Mouse (Mus musculus) embryonic facial prominence, embryonic 13.5 days (tissue): ENCODE measurements at regions not wholly inside any gene's neighbourhood (a gene's known extent, or its start where the extent isn't known, plus 50 kb on each side); places are given as distances from the start of the nearest gene placed in this dataset.

Experiments
- ATAC-seq: fragments of 200-750 bp; cut with Nextera tagmentation; 2 replicates; pipeline ENCODE4 v1.8.0; 2017; ENCODE audit warnings: low read depth; ENCODE audit not compliant: insufficient number of reproducible peaks, insufficient read depth, low FRiP score, low TSS enrichment
- H3K27ac ChIP-seq: fragments of 300-500 bp; sonication (generic); 2 replicates; pipeline ENCODE4 v1.5.1; 2015; ENCODE audit warnings: moderate library complexity, mild to moderate bottlenecking, inconsistent platforms
- H3K27me3 ChIP-seq: fragments of 300-500 bp; sonication (generic); 2 replicates; pipeline ENCODE4 v1.6.1; 2015; ENCODE audit warnings: mild to moderate bottlenecking, inconsistent platforms
- H3K36me3 ChIP-seq: fragments of 300-500 bp; sonication (generic); 2 replicates; pipeline ENCODE4 v1.6.1; 2015; ENCODE audit warnings: mild to moderate bottlenecking, inconsistent platforms
- H3K4me1 ChIP-seq: fragments of 300-500 bp; sonication (generic); 2 replicates; pipeline ENCODE4 v1.6.1; 2015; ENCODE audit warnings: inconsistent platforms
- H3K4me2 ChIP-seq: fragments of 300-500 bp; sonication (generic); 2 replicates; pipeline ENCODE4 v1.6.1; 2015; ENCODE audit warnings: moderate library complexity, mild to moderate bottlenecking, inconsistent platforms
- H3K4me3 ChIP-seq: fragments of 300-500 bp; sonication (generic); 2 replicates; pipeline ENCODE4 v1.5.1; 2015; ENCODE audit warnings: mild to moderate bottlenecking, inconsistent platforms
- H3K9ac ChIP-seq: fragments of 300-500 bp; sonication (generic); 2 replicates; pipeline ENCODE4 v1.6.1; 2015; ENCODE audit warnings: mild to moderate bottlenecking, inconsistent platforms
- H3K9me3 ChIP-seq: fragments of 300-500 bp; sonication (generic); 2 replicates; pipeline ENCODE4 v1.6.1; 2016; ENCODE audit warnings: inconsistent platforms
- WGBS: fragments of 180-500 bp; shearing (Covaris S2); methylation state at CpG from one replicate; pipeline ENCODE4 v1.1.7; 2015; ENCODE audit warnings: mixed read lengths; 5-methylcytosine and 5-hydroxymethylcytosine counted together

GRCm38 (mm10) chr5:38972397-38973159, 96.0 kb upstream of the Clnk start:
- H3K4me2 ChIP-seq = no peak overlapping the region
- no peak for ATAC-seq
- 72% methylated on average over 6 of the region's 6 CpGs for WGBS
- H3K4me3 ChIP-seq = no peak overlapping the region
- H3K36me3 ChIP-seq = no peaks in the 10 kb centered on the region
- no peaks in the 10 kb centered on the region for H3K9me3 ChIP-seq
- no peak overlapping the region for H3K9ac ChIP-seq
- H3K27ac ChIP-seq = no peak overlapping the region
- H3K4me1 ChIP-seq = no peaks in the 10 kb centered on the region
- H3K27me3 ChIP-seq = no peaks in the 10 kb centered on the region

DNA sequence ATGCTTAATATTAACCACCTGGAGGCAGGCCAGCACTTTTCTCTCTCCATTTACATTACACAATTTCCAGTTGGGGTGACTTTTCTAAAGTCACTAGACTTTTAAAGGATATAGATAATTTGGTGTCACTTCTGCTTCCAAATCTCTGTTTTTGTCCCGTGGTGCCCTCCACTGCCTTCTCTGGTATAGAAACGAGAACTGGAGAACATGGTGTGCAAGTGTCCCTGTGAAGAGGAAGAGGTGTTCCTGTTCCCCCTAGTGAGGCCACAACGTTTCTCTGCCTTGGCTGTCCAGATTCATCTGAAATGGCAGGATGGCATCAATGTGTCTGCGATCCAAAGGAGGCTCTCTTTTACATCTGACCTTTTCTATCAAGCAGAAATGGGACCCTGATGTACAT, 93.9 kb upstream of the Clnk start:
- Histone ChIP-seq H3K4me1 (no peaks in the 10 kb centered on the region), H3K36me3 (no peaks in the 10 kb centered on the region), H3K9me3 (no peaks in the 10 kb centered on the region), H3K27me3 (no peaks in the 10 kb centered on the region), H3K9ac (no peak overlapping the region), H3K4me2 (no peak overlapping the region), H3K27ac (no peak overlapping the region), H3K4me3 (no peak overlapping the region)
- ATAC-seq = no peak
- 86% methylated on average over 4 of the region's 4 CpGs for WGBS

GRCm38 (mm10) chr5:38967010-38967409, 90.4 kb upstream of the Clnk start:
- H3K27ac ChIP-seq = no peak overlapping the region
- no peaks in the 10 kb centered on the region for H3K36me3 ChIP-seq
- H3K9me3 ChIP-seq = no peaks in the 10 kb centered on the region
- H3K4me3 ChIP-seq = no peak overlapping the region
- H3K27me3 ChIP-seq = no peaks in the 10 kb centered on the region
- H3K4me1 ChIP-seq = no peaks in the 10 kb centered on the region
- H3K9ac ChIP-seq = no peak overlapping the region
- no peak for ATAC-seq
- 3% methylated on average over 1 of the region's 1 CpGs for WGBS
- no peak overlapping the region for H3K4me2 ChIP-seq

DNA sequence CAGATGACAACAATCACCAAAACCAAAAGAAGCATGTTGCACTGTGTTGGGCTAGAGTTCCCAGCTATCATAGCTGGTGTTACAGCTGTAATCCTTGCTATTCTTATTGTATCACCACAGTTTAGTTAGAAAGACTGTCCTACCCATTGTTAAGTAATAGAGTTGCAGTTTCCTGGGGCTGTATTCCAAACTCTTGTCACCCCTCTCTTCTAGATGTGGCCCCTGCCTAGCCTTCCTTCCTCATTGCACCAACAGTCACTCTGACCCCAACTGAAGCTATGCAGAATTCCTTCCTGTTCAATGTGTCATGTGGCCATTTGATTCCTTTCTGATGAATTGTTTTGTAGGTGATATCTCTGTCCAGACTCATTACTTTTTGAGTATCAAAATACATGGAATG, 87.8 kb upstream of the Clnk start:
- Histone ChIP-seq H3K9ac (no peak overlapping the region), H3K4me1 (no peaks in the 10 kb centered on the region), H3K4me2 (no peak overlapping the region), H3K27ac (no peak overlapping the region), H3K4me3 (no peak overlapping the region), H3K36me3 (no peaks in the 10 kb centered on the region), H3K9me3 (no peaks in the 10 kb centered on the region), H3K27me3 (no peaks in the 10 kb centered on the region)
- no peak for ATAC-seq

DNA sequence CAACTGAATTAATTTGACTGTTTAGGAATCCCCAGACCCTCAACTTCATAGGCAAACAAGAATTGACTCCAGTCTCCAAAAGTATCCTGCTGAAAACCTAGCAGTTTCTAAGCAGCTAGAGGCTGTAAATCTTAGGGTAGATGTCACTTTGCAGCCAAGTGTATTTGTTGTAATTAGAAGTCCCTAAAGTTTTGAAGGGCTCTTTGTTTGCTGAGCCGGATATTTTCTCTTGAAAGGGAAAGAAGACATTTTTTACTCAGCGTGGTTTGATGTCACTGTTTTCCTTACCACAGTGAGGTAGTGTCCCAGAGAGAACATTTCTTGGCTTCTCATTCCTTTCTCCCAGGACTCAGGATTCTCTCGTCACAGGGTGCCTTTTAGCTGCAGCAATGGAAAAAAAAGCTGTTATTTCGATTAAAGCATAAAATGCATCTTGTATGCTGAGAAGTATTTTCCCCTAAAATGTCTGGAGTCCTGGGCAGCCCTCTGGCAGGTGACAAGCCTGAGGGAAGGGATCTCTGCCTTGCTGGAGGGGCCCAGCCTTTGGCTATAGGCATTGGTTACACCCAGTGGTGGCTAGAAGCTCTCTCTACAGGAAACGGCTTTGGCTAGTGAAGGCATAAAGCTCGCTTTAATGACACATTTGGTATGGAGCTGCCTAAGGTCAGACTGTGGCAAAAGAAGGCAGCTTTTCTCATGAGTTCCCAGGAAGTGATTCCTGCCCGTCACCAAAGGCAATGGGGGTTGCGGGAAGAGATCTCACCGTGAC, 74.1 kb upstream of the Clnk start:
- 51% methylated on average over 9 of the region's 9 CpGs for WGBS
- no peak overlapping the region for H3K4me2 ChIP-seq
- H3K4me1 ChIP-seq = peaks cover 4% of the 10 kb centered on the region; the same call in 1 of the 2 replicates
- no peaks in the 10 kb centered on the region for H3K36me3 ChIP-seq
- ATAC-seq = no peak
- H3K4me3 ChIP-seq = no peak overlapping the region
- H3K9ac ChIP-seq = no peak overlapping the region; the same call in 1 of the 2 replicates
- no peak overlapping the region for H3K27ac ChIP-seq
- no peaks in the 10 kb centered on the region for H3K27me3 ChIP-seq
- no peaks in the 10 kb centered on the region for H3K9me3 ChIP-seq

GRCm38 (mm10) chr5:38945903-38946686, 69.5 kb upstream of the Clnk start:
- WGBS = 77% methylated on average over 5 of the region's 5 CpGs
- H3K4me2 ChIP-seq = no peak overlapping the region

GRCm38 (mm10) chr5:38932382-38933079, 55.9 kb upstream of the Clnk start:
- Histone ChIP-seq H3K9me3 (no peaks in the 10 kb centered on the region), H3K27ac (no peak overlapping the region), H3K4me2 (no peak overlapping the region), H3K4me3 (no peak overlapping the region), H3K4me1 (no peaks in the 10 kb centered on the region), H3K36me3 (no peaks in the 10 kb centered on the region), H3K9ac (no peak overlapping the region), H3K27me3 (no peaks in the 10 kb centered on the region)
- no peak for ATAC-seq
- WGBS = 74% methylated on average over 7 of the region's 7 CpGs

More at GRCm38 (mm10) chr5:38945903-38946686, 69.5 kb upstream of the Clnk start:
- Histone ChIP-seq H3K36me3 (no peaks in the 10 kb centered on the region), H3K4me1 (peaks cover 4% of the 10 kb centered on the region; the same call in 1 of the 2 replicates), H3K27me3 (no peaks in the 10 kb centered on the region), H3K4me3 (no peak overlapping the region), H3K9ac (no peak overlapping the region), H3K27ac (no peak overlapping the region), H3K9me3 (no peaks in the 10 kb centered on the region)
- no peak for ATAC-seq

DNA sequence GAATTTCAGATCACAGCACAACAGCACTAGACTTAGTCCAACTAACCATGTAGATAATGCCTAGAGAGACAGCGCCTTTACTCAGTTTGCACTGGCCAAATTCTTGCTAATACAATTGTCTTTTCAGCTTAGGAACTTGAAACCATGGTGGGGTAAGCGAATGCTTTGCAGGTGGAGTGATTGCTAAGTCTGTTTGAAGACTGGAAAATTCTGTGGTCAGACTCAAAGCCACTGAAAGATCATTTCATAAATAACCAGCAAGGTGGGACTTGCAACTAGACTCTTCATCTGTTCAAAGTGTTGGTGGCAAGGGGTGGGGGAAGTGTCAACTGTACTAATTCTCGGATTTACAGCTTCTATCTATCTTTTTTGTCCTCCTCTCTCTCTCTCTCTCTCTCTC, 50.4 kb upstream of the Clnk start:
- no peaks in the 10 kb centered on the region for H3K4me1 ChIP-seq
- H3K27me3 ChIP-seq = no peaks in the 10 kb centered on the region
- ATAC-seq = no peak
- H3K36me3 ChIP-seq = no peaks in the 10 kb centered on the region
- H3K27ac ChIP-seq = no peak overlapping the region
- H3K4me3 ChIP-seq = no peak overlapping the region
- H3K9me3 ChIP-seq = no peaks in the 10 kb centered on the region
- 79% methylated on average over 3 of the region's 3 CpGs for WGBS
- no peak overlapping the region for H3K4me2 ChIP-seq
- H3K9ac ChIP-seq = no peak overlapping the region
